Mouse (Mus musculus) left cerebral cortex, postnatal 25 days (tissue): ENCODE measurements at regions not wholly inside any gene's neighbourhood (a gene's known extent, or its start where the extent isn't known, plus 50 kb on each side); places are given as distances from the start of the nearest gene placed in this dataset.

Experiments
- DNase-seq, 2 experiments: peaks; one replicate each; pipeline ENCODE4 v3.0.0; 2022; ENCODE audit warnings: low spot score in 2 of 2, mixed read lengths in 1 of 2
- intact Hi-C: fragments of 180-260 bp; cut with DNase I; formaldehyde crosslinking; loops from one replicate; pipeline ENCODE4 v1.15.1; 2025

GRCm38 (mm10) chr3:52576703-52577244 is 308.6 kb downstream of the Foxo1 start:
- intact Hi-C loops: loop anchor here (5.0 kb wide), 1 partner anchor 111 kb away; no protein-coding TSS in a partner anchor

DNA sequence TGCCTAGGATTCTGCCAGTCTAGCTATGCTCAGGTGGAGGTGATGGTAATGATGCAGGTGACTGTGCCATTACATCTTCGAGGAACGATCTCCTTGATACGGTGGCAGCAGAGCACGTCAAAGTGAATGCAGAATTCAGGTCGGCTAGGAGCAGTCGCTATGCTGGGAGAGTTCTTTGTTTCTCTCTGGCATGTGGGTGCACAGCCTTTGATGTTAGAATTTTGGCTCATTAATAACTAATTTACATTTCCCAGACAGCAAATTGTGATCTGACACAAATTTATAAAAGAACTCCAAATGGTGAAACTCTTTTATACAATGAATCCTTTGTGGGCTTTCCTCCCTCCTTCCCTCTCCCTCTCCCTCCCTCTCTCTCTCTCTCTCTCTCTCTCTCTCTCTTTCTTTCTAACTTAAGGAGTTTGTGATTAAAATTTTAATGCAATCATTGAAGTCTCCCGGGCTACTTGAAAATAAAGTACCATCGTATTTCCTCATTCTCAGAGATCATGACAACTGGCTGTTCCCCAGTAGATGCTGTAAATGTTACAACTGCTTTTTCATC is 307.2 kb downstream of the Foxo1 start:
- intact Hi-C loops: loop anchor here (5.0 kb wide), 1 partner anchor 112 kb away; no protein-coding TSS in a partner anchor
- DNase-seq: no peak

More at GRCm38 (mm10) chr3:52576703-52577244, 308.6 kb downstream of the Foxo1 start:
- DNase-seq: peak in 1 of 2 experiments; percentile 34

DNA sequence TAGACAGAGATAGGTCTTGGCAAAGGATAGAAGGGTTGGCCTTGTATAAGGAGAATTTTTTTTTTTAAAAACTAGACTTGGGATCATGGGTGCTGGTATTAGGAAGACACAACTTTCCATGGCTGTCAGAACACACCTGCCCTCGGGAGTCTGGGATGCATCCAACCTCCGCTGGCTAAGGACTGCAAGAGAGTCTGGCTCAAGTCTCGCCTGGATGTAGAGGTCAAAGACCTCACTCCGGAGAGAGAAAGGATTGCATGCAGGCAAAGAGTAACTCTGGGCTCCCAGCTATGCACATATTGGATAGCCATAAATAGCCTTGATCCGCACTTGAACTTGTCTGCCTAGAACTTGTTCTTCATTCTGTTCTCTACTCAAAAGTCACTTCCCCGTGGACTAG is 306.2 kb downstream of the Foxo1 start:
- intact Hi-C loops: loop anchor here (1.0 kb wide), 1 partner anchor 129 kb away; no protein-coding TSS in a partner anchor
- no peak for DNase-seq

DNA sequence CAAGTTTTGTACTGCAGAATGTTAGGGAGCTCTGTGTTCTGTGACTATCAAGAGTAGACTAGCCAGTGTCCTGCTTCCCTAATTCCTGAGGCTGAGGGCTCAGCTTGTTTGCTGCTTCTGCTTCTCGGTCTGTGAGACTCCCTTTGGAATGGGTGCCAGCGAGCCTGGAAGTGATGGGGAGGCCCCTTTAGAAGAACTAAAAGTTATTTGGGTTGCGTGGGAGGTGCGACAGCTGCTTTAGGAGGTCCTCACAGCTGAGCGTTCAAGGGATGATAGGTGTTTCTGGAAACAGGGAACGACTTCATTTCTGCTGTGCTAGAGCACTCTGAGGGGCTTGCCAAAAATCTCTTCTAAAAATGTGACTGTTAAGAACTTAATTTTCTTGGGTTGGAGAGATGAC is 305.7 kb downstream of the Foxo1 start:
- intact Hi-C loops: loop anchor here (1.0 kb wide), 1 partner anchor 129 kb away; no protein-coding TSS in a partner anchor
- DNase-seq: peak; percentile 61 to 90

- intact Hi-C loops: no loop called here
- peak in 1 of 2 experiments; percentile 39 for DNase-seq
Measured at GRCm38 (mm10) chr3:52572514-52573485, 304.7 kb downstream of the Foxo1 start.

DNA sequence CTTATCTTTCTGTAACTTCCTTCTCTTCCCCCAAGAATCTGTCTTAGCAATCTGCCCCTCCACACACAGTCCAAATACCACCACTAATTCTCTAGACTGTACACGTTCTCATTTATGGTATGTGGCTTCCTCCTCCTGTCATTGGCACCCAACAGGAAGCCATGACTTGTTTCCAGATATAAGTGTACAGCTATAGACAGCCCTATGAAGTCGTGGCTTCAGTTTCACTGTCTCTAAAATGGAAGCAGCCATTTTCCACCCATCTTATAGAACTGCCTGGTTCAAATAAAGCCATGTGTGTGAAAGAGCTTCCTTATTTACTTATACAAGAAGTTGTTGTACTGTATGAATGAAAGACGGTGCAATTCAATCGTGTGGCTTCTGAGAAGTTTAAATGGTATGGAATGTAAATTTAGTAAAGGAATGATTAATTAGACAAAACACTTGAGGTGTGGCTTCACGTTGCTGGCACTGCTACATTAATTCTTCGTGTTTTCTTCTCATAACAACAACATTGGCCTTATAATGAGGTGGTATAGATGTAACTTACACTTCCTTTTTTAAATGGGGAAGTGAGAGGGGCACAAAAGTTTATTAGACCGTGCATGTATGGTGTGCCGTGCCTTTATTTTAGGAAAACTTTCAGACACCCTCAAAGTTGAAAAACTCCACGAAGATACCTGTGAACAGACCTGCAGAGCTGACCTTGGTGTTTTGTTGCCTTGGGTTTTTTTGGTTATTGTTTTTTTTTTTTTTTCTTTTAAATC is 299.7 kb downstream of the Foxo1 start:
- intact Hi-C loops: no loop called here
- no peak for DNase-seq

- intact Hi-C loops: no loop called here
- DNase-seq: no peak
Measured at GRCm38 (mm10) chr3:52563595-52563994, 295.5 kb downstream of the Foxo1 start.

DNA sequence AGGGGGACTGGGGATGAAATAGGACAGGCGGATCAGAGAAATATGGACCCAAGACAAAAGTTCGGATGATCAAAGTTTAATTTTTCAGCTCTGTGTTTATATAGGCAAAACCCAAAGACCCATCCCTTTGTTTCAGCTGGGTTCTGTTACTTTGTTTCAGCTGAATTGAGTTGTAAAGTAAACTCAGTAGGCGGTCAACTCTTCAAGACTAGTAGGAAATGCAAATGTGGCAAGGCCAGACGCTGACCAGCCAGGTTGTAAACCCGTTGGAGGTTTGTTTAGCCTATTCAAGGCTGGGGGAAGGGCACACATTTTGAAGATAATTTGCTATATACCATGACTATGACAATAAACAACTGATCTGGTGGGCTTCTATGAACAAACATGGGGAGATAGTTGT is 294.7 kb downstream of the Foxo1 start:
- intact Hi-C loops: no loop called here

DNA sequence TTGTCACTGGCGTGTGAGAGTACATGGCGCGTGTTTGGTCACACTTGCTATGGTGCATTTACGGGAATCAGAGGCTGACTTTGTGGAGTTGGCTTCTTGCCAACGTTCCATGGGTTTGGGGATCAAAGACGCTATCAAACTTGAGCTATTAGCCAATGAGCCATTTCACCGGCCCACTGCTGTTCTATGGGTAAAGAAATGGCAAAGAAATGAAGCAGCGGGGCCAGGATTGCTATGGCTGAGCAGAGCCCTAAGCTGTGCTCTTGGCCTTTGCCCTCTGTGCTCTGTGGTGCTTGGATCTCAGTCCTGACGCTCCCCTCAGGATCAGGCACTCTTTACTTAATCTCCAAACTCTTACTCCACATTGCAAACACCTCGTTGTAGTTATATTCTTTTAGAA is 291.3 kb downstream of the Foxo1 start:
- intact Hi-C loops: no loop called here
- no peak for DNase-seq

More for the DNA sequence above, 294.7 kb downstream of the Foxo1 start:
- no peak for DNase-seq

- DNase-seq: no peak
- intact Hi-C loops: no loop called here
Measured at GRCm38 (mm10) chr3:52558765-52559164, 290.6 kb downstream of the Foxo1 start.

- intact Hi-C loops: no loop called here
- DNase-seq: no peak
Measured at GRCm38 (mm10) chr3:52557296-52557695, 289.2 kb downstream of the Foxo1 start.

- intact Hi-C loops: no loop called here
- DNase-seq: no peak
Measured at GRCm38 (mm10) chr3:52555038-52555437, 286.9 kb downstream of the Foxo1 start.

GRCm38 (mm10) chr3:52554490-52554889 is 286.4 kb downstream of the Foxo1 start:
- intact Hi-C loops: no loop called here
- no peak for DNase-seq

DNA sequence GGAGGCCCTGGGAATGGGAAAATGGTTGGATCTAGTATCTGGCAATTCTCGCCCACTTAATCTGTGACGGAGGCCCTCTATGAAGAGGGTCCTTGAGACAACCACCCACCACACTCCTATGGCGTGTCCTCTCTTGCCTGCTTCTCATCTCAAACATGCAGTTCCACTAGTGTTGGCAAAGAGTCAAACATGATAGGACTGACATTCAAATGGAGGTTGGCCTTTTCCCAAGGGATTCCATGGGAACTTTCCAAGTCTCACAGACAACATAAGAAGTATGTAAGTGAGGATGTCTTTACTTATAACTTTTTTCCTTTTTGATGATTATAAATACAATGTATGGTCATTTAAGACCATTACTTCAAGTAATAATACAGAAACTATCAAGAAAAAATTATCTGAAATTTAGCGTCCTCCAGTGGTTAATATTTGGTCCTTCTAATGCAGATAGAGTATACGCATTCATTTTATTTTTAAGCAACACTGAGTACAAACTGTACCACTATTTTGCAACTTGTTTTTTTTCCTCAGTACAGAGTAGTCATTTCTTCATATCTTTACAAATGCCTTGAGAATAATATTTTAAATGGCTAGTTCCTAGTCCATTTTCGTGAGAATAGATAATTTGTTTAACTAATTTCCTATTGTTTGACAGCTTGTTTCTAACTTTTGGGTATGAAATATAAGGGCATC is 280.2 kb downstream of the Foxo1 start:
- intact Hi-C loops: no loop called here
- DNase-seq: no peak

- no peak for DNase-seq
- intact Hi-C loops: no loop called here
Measured at GRCm38 (mm10) chr3:52546035-52546434, 277.9 kb downstream of the Foxo1 start.

- DNase-seq: no peak
- intact Hi-C loops: no loop called here
Measured at GRCm38 (mm10) chr3:52543006-52543405, 274.9 kb downstream of the Foxo1 start.

DNA sequence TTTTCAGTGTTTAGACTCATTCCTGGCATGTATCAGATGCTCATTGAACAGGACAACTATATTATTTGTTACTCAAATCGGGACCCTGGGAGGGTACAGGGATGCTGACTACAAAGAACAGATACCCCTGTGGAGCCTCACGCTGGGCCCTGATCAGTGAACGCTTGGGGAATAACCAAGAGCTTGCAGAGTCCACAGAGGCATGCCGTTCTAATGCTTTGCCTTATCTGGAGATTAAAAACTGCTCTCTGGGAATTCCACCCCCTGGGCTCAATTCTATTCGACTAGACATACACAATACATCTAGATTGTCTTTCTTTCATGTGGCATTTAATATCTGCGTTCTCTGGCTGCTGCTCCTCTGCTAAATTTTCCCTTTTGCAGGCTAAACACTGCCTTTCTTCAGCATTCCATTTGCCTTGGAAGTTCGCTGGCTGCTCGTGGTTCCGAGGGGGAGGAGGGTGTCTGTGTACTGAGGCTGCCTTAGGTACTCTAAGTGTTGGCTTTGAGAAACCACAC is 272.8 kb downstream of the Foxo1 start:
- no peak for DNase-seq
- intact Hi-C loops: no loop called here

DNA sequence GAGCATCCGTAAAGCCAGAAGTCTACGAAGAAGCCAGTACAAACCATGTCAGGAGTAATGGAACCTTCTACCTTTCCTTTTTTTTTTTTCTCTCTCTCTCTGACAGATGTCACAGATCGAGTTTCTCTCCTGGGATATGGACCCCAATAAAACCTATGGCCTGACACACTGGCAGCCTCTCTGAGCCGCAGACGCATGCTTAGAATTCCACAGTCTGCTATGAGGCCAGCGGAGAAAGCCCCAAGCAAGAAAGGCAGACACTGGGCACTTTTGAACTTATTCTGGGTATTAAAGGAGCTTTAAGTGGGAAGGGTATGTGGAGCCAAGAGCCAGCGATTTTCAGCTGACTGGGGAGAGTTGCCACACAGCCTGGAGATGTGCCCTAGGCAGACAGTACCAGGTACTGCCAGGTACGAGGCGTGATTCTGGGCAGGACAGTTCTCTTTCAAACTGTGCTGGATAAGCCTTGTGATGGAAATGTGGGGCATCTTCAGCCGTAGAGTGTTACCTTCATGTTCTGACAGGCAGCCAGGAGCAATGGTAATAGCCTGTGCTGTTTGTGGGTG is 271.8 kb downstream of the Foxo1 start:
- no peak for DNase-seq
- intact Hi-C loops: no loop called here

DNA sequence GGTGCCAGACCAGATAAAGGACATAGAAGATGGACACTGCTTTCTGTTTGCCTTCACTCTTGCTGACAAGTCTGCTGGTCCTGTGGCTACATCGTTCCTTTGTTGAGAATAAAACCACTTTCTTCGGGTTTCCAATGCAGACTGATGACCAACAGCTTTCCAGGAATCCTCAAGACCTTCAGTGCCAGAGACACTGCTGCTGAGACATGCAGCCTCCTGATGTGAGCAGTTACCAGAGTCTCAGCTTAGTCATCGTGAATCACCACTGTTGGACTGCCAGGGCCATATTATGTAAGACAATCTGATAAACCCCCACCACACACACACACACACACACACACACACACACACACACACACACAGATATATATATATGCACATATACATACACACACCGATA is 270.2 kb downstream of the Foxo1 start:
- DNase-seq: peak in 1 of 2 experiments; percentile 44
- intact Hi-C loops: no loop called here
